16 mouse cellular contexts compared by ENCODE assay signal in genomic region chr3:87924996-87925395, GRCm38 (mm10). TPM values are rescaled to one million over a fixed set of nuclear protein-coding genes. Genes with fewer than 3 reads are reported as not detected.
"Had no signal": no experiment of that assay in that cellular context is flagged by ENCODE, and none has a peak within 500 bp of the region (broad histone marks: within the 10 kb centered on the region; RNA-seq: fewer than 3 reads in every experiment).

No protein-coding gene starts in this region.

- H3K27me3 ChIP-seq: limb, embryonic 12.5 days; limb, embryonic 15.5 days; midbrain, embryonic 13.5 days had no signal

- H3K9me3 ChIP-seq: limb, embryonic 12.5 days; limb, embryonic 15.5 days; midbrain, embryonic 13.5 days had no signal

- H3K27ac ChIP-seq: kidney, postnatal 0 days; limb, embryonic 12.5 days; limb, embryonic 15.5 days; macrophage; midbrain, embryonic 13.5 days had no signal

- DNase-seq: kidney, adult 18-20 months; kidney, postnatal 36 days; left cerebral cortex, postnatal 4 days; lung, adult 2 months; lung, postnatal 14 days; thymus, adult 18-20 months; thymus, postnatal 14 days; thymus, postnatal 4 days had no signal

- H3K4me3 ChIP-seq: limb, embryonic 12.5 days; limb, embryonic 15.5 days; midbrain, embryonic 13.5 days had no signal

RNA-seq across cellular contexts. Expression of gene Crabp2, which starts 23.5 kb away (rescaled TPM):
- total RNA-seq: megakaryocyte, adult 5-6 weeks; monocyte, adult 5-6 weeks had no signal
- polyA plus RNA-seq: macrophage; small intestine, adult 2 months had no signal
